Mouse (Mus musculus) limb, embryonic 14.5 days (tissue): Measurements from ENCODE around the gene Rbm7. TPM values are rescaled to one million over a fixed set of nuclear protein-coding genes. Genes with fewer than 3 reads are reported as not detected.

ENCODE experiments used
- ATAC-seq: fragments of 200-750 bp; cut with Nextera tagmentation; 2 replicates; pipeline ENCODE4 v1.8.0; 2017; ENCODE audit warnings: low read depth, moderate number of reproducible peaks, moderate TSS enrichment; ENCODE audit not compliant: low FRiP score
- DNase-seq: peaks from one replicate; pipeline ENCODE4 v3.0.0-alpha.2; 2015; ENCODE audit warnings: low spot score
- H3K27ac ChIP-seq: fragments of 300-500 bp; sonication (generic); replicated peaks from 2 replicates; pipeline ENCODE4 v1.5.1; 2014; ENCODE audit warnings: low read depth, mild to moderate bottlenecking, low read length, moderate library complexity, mixed read lengths
- H3K27me3 ChIP-seq: fragments of 300-500 bp; sonication (generic); 2 replicates; pipeline ENCODE4 v1.6.1; 2014; ENCODE audit warnings: low read length, mixed read lengths; ENCODE audit not compliant: control insufficient read depth, insufficient read depth
- H3K36me3 ChIP-seq: fragments of 300-500 bp; sonication (generic); 2 replicates; pipeline ENCODE4 v1.6.1; 2014; ENCODE audit warnings: mild to moderate bottlenecking, low read length, moderate library complexity, mixed read lengths; ENCODE audit not compliant: control insufficient read depth, insufficient read depth
- H3K4me1 ChIP-seq: fragments of 300-500 bp; sonication (generic); 2 replicates; pipeline ENCODE4 v1.6.1; 2014; ENCODE audit warnings: antibody characterized with exemption, low read length, mixed read lengths; ENCODE audit not compliant: control insufficient read depth, insufficient read depth
- H3K4me2 ChIP-seq: fragments of 300-500 bp; sonication (generic); replicated peaks from 2 replicates; pipeline ENCODE4 v1.6.1; 2014; ENCODE audit warnings: low read depth, mild to moderate bottlenecking, low read length, moderate library complexity; ENCODE audit not compliant: severe bottlenecking
- H3K4me3 ChIP-seq: fragments of 300-500 bp; sonication (generic); replicated peaks from 2 replicates; pipeline ENCODE4 v1.5.1; 2014; ENCODE audit warnings: low read length
- H3K9ac ChIP-seq: fragments of 300-500 bp; sonication (generic); 2 replicates; pipeline ENCODE4 v1.6.1; 2014; ENCODE audit warnings: mild to moderate bottlenecking, low read depth, low read length, moderate library complexity; ENCODE audit not compliant: severe bottlenecking
- H3K9me3 ChIP-seq: fragments of 300-500 bp; sonication (generic); 2 replicates; pipeline ENCODE4 v1.6.1; 2016; ENCODE audit warnings: low read length; ENCODE audit not compliant: control insufficient read depth
- POLR2A ChIP-seq: fragments of 200-500 bp; IDR thresholded peaks from 2 replicates; pipeline ENCODE4 v1.8.0; 2012; ENCODE audit warnings: inconsistent platforms, mild to moderate bottlenecking, moderate library complexity, borderline replicate concordance; ENCODE audit not compliant: insufficient read depth, insufficient read length; ENCODE audit errors: extremely low read depth
- WGBS: fragments of 180-500 bp; shearing (Covaris S2); extraction: QIAGEN DNeasy Blood & Tissue Kit; methylation state at CpG from one replicate; pipeline ENCODE4 v1.1.7; 2014; 5-methylcytosine and 5-hydroxymethylcytosine counted together
- polyA plus RNA-seq, 2 experiments: library from polyadenylated mRNA; depleted of rRNA in 1 of 2; stranded (reverse) in 1 of 2; unstranded in 1 of 2; fragments of >200 nt; fragmentation: Nextera tagmentation in 1 of 2; extraction: Ambion mirVana in 1 of 2; gene quantifications; 2 replicates each; pipeline versions ENCODE4 v1.2.1 to v1.2.3; 2012 to 2014

The Rbm7 gene
- polyA plus RNA-seq, 2 experiments = 54.7 to 122 TPM

DNA sequence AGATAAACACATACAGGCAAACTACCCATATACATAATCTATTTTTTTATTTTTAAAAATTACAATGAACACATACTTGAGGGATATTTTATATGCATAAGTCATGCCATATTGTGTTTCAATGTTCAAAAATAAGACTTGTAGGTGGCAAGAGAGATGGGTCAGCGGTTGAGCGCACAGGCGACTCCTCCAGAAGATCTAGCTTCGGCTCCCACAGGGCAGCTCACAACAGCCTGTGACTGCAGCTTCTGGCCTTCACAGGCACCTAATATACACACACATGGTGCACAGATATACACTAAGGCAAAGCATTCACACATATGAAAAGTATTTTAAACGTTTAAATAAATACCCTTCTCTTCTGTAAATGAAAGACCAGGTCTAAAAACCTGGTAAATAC is 35.7 kb downstream of the Rbm7 start:
- no peaks in the 10 kb centered on the region for H3K4me1 ChIP-seq
- H3K4me2 ChIP-seq = no peak overlapping the region
- ATAC-seq (no peak), DNase-seq (no peak)
- H3K27me3 ChIP-seq = no peaks in the 10 kb centered on the region
- WGBS = 83% methylated on average over 5 of the region's 5 CpGs
- no peak overlapping the region for H3K9ac ChIP-seq
- TF ChIP-seq POLR2A = no peak
- no peak overlapping the region for H3K4me3 ChIP-seq
- no peaks in the 10 kb centered on the region for H3K9me3 ChIP-seq
- H3K27ac ChIP-seq = no peak overlapping the region
- H3K36me3 ChIP-seq = no peaks in the 10 kb centered on the region

DNA sequence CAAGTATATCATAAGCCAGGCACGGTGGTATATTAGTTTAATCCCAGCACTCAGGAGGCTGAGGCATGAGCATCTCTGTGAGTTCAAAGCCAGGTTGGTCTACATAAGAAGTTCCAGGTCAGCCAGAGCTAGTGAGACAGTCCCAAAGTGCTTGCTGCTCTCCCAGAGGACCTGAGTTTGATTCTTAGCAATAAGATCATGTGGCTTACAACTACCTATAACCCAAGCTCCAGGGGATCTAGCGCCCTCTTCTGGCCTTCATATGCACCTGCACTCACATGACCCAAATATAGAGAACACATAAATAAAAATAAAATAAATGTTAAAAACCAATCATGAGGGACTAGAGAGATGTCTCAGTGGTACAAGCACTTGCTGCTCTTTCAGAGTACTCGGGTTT is 36.2 kb downstream of the Rbm7 start:
- Histone ChIP-seq H3K4me2 (no peak overlapping the region), H3K27me3 (no peaks in the 10 kb centered on the region), H3K36me3 (no peaks in the 10 kb centered on the region), H3K9ac (no peak overlapping the region), H3K4me1 (no peaks in the 10 kb centered on the region), H3K9me3 (no peaks in the 10 kb centered on the region), H3K27ac (no peak overlapping the region), H3K4me3 (no peak overlapping the region)
- DNase-seq (no peak), ATAC-seq (no peak)
- WGBS = 68% methylated on average over 3 of the region's 3 CpGs
- TF ChIP-seq POLR2A = no peak

DNA sequence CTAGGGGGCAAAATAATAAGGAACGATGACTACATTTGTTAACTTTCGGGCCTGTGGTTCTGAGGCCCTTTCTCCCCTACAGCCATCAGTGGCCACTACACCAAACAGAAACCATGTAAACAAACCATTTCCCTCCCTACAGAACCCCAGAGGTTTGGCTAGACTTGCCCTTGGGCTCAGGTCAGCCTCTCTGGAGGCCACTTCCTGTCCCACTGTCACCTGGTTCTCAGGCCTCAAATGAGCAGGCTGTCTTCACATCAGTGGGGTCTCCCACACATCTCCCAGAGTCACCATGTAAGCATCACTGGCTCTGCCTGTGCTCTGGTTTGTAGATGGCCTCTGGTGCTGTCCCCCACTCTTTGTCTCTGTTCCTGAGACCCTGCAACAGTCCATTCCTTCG is 39.1 kb downstream of the Rbm7 start:
- WGBS = 88% methylated on average over 3 of the region's 3 CpGs
- H3K9me3 ChIP-seq = no peaks in the 10 kb centered on the region
- no peak overlapping the region for H3K4me3 ChIP-seq
- H3K27ac ChIP-seq = no peak overlapping the region
- H3K9ac ChIP-seq = no peak overlapping the region
- H3K36me3 ChIP-seq = no peaks in the 10 kb centered on the region
- H3K27me3 ChIP-seq = no peaks in the 10 kb centered on the region
- no peak overlapping the region for H3K4me2 ChIP-seq
- ATAC-seq (no peak), DNase-seq (no peak)
- no peak for TF ChIP-seq POLR2A
- peaks cover 2% of the 10 kb centered on the region; the same call in 1 of the 2 replicates for H3K4me1 ChIP-seq

DNA sequence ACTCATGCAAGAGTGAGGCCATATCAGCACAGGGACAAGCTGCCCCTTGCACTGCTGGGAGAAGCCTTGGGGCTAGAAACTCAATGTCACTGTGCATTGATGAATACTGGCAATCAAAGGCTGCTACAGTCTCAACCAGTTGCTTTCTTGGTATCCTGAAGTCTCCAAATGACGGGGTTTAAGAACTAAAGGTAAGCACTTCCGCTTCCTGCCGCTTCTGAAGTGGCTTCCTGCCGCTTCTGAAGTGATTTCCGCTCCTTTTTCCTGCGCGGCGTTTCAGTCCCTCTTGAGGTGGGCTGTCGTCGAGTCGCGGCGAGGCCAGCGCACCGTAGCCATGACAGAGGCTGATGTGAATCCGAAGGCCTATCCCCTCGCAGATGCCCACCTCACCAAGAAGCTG is 45.0 kb downstream of the Rbm7 start:
- DNase-seq = no peak
- Histone ChIP-seq H3K9me3 (no peaks in the 10 kb centered on the region), H3K27ac (no peak overlapping the region), H3K27me3 (no peaks in the 10 kb centered on the region), H3K4me3 (no peak overlapping the region), H3K9ac (no peak overlapping the region), H3K4me1 (peaks cover 2% of the 10 kb centered on the region; the same call in 1 of the 2 replicates), H3K4me2 (no peak overlapping the region), H3K36me3 (no peaks in the 10 kb centered on the region)
- no peak for ATAC-seq
- WGBS = 85% methylated on average over 17 of the region's 17 CpGs
- no peak for TF ChIP-seq POLR2A

DNA sequence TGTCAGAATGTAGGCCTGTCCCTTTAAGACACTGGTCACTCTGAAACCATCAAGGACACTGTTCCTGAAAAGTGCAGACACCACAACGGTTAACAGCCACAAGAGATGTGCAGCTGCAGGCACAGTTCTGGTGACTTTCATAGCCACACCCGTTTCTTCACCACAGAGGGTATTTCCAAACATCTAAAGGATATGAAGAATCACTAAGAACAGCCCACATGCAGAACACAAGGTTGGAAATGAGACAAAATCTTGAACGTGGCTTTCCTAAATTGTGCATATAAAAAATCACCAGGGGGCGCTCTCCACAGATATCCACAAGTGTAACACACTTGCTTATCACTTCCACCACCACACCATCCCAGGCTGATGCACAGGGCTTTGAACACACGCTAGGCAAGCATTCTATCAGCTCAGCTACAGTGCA is 47.3 kb downstream of the Rbm7 start:
- peaks cover 2% of the 10 kb centered on the region; the same call in 1 of the 2 replicates for H3K4me1 ChIP-seq
- no peak for TF ChIP-seq POLR2A
- no peaks in the 10 kb centered on the region for H3K36me3 ChIP-seq
- DNase-seq (no peak), ATAC-seq (no peak)
- no peaks in the 10 kb centered on the region for H3K9me3 ChIP-seq
- WGBS = 31% methylated on average over 5 of the region's 5 CpGs
- H3K4me2 ChIP-seq = no peak overlapping the region
- no peak overlapping the region for H3K4me3 ChIP-seq
- H3K27ac ChIP-seq = no peak overlapping the region
- H3K9ac ChIP-seq = no peak overlapping the region
- H3K27me3 ChIP-seq = no peaks in the 10 kb centered on the region

DNA sequence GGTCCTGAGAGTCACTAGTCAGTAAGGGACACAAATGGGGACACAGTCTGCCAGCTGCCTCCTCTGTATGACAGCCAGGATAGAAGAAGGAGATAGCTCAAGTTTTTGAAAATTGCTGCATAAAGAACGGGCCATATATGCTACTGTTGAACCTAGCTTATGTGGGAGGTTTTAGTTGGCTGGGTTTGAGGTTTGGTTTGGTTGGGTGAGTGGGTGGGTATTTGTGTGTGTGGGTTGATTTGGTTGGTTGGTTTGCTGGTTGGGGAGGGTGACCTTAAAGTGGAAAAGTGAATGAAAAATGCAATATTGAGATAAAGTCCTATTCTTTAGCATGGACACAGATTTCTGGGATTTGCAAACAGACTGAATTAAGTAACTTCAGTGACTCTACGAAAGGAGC is 50.3 kb downstream of the Rbm7 start:
- WGBS = 89% methylated on average over 2 of the region's 2 CpGs
- H3K9ac ChIP-seq = no peak overlapping the region

More for the DNA sequence above, 50.3 kb downstream of the Rbm7 start:
- H3K27ac ChIP-seq = no peak overlapping the region
- H3K9me3 ChIP-seq = no peaks in the 10 kb centered on the region
- no peak overlapping the region for H3K4me2 ChIP-seq
- no peak for TF ChIP-seq POLR2A
- no peaks in the 10 kb centered on the region for H3K27me3 ChIP-seq
- no peaks in the 10 kb centered on the region for H3K36me3 ChIP-seq
- ATAC-seq (no peak), DNase-seq (no peak)
- H3K4me3 ChIP-seq = no peak overlapping the region
- H3K4me1 ChIP-seq = no peaks in the 10 kb centered on the region
